Mouse (Mus musculus) CH12F3 (cell line): ENCODE data around the gene Sp7.
"Not testable (repeated sequence)": the region's sequence is repeated elsewhere in the genome, so short reads cannot be mapped to it uniquely, and the experiment has no call there.

Source experiments
- in situ Hi-C: fragments of 300-500 bp; cut with MboI; formaldehyde crosslinking; loops from 2 replicates; pipeline ENCODE4 v1.14.3; 2020; ENCODE audit warnings: low sequenced_read_pairs

The Sp7 gene

DNA sequence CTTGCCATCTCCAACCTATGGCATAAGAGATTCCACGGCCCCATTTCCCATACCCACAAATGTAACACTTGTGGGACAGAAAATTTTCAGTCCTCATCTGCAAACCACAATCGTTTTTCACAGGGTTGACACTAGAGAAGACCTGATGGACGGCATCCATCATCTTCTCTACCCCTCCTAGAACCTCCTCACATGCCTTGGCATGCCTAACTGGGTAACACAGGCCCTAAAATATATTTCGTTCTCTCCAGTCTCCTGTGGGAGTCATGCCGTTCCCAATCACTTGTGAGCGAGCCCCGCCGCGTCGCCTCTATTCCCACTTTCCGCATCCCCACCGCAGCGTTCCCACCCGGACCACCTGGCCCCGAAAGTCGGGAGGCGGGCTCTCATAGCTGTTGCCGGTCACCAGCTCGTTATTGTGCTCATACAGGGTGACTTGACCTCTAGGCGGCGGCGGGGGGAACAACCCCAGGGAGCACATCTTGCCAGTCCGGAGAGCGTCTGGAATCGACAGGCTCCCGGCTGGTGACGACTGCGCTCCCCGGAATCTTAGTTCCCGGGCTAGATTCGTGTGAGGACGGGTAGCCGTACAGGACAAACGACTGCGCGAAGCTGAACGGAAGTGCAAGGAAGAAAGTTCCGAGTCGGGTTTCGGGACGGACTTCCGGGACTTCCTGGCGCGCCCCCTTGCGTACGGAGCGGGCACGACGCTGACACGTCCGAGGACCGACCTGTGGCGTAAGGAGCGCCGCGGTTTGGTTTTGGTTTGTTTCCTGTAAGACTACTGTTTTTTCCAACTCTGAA is 16.6 kb downstream of the Sp7 start, which contains the start of gene Aaas:
TSS of gene Aaas (minus strand) at position 634 of the 804 bp plus-strand sequence.
- in situ Hi-C loops, result no loop called here

DNA sequence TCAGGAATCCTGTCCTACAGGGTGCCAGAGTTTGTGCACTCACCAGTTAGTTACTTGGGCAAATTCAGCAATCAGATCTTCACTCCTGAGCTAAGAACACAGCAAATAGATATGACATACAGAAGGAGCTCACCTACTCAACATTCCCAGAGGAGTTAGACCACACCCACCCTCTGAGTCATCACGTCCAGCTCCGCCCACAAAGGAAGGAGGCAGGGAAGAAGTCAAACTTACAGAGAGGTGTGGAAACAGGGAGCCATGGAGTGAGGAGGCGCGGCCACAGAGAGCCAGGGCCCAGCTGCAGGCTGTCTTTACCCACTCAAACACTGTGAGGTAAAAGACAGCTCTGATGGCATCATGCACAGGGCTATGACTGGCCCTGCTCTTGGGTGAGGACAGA is 20.5 kb downstream of the Sp7 start:
- in situ Hi-C loops, result no loop called here

DNA sequence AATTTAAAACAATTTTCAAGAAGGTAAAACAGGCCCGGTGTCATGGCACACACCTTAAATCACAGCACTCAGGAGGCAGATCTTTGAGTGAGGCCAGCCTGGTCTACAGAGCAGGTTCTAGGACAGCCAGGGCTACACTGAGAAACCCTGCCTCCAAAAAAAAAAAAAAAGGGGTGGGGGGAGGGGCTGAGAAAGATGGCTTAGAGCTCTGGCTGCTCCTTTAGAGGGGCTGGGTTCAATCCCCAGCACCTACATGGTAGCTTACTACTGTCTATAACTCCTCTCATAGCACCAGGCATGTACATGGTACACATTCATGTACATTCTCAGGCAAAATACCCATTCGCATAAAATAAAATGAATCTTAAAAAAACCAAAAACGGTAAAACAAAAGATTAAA is 22.5 kb downstream of the Sp7 start:
- in situ Hi-C loops, result no loop called here

DNA sequence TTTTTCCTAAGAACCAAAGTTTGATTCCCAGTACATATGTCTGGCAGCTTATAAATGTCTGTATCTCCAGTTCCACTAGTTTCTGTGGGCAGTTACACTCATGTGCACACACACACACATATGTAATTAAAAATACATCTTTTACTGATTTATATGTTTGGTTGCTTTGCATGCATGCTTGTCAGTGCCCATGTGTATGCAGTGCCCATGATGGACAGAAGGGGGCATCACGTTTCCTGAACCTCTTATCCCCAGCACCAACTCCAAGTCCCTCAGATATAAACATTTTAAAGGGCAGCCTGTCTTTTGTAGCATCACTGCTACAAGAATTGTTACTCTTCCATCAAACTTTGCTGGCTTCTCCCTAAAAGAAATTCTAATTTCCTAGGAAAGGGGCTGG is 25.4 kb downstream of the Sp7 start:
- in situ Hi-C loops, result no loop called here

DNA sequence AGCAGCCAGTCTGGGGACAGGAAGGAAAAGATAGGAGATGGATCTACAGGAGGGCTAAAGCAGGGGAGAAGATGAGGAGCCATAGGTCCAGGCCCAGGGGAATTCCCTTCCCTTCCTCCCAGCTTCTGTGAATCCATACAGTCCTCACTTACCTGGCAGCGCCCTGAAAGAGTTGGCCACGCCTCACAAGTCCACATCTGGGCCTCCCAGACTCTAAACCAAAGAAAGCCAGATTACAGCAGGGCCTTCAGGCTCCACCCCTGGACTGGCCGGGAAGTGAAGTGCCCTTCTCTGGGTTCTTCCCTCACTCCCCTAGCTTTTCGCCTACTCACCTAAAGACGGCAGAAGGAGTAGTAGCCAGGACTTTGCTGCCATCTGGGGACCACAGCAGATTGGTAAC is 27.4 kb downstream of the Sp7 start:
- in situ Hi-C loops, result no loop called here

DNA sequence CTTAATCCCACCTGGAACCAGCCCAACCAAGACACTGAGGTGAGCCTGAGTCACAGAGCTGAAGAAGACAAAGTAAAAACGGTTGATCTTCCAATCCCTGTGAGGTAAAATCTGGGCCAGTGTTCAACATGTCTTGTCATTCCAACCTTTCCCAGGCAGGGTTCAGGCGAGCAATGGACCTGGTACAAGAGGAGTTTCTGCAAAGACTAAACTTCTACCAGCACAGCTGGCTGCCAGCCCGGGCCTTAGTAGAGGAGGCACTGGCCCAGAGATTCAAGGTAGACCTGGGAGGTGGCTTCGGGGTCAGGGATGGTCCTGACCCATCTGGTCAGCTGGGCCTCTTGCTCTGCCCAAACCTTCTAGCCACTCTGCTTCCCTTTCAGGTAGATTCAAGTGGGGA is 30.0 kb downstream of the Sp7 start:
- in situ Hi-C loops, result no loop called here

DNA sequence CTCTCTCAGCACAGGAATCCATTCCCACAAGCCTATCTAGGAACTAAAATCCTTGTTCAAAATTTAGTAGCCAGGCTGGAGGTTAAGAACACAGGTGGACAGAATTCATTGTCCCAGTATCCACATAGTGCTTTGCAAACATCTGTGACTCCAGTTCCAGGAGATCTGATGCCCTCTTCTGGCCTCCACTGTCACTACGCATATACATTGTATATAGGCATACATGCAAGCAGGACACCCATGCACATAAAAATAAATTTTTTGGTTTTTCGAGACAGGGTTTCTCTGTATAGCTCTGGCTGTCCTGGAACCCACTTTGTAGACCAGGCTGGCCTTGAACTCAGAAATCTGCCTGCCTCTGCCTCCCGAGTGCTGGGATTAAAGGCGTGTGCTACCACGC is 31.1 kb downstream of the Sp7 start:
- in situ Hi-C loops, result not testable (repeated sequence)

DNA sequence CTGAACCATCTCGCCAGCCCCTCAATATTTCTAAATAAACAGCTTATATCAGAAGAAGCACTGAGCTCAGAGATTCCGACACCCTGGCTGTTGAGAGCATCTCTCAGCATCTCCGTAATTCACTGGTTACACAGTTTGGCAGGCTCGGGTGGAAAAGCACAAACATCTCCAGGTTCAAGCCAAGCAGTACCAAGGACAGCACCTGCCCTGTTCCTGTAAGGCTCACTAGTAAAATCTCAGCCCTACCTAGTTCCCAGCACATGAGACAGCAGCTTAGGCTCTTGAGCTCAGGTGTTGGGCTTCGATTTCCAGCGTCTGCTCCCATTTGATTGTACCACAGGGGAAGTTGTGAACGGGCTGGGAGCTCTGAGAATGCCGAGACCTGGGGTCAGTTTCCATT is 31.7 kb downstream of the Sp7 start:
- in situ Hi-C loops, result no loop called here

DNA sequence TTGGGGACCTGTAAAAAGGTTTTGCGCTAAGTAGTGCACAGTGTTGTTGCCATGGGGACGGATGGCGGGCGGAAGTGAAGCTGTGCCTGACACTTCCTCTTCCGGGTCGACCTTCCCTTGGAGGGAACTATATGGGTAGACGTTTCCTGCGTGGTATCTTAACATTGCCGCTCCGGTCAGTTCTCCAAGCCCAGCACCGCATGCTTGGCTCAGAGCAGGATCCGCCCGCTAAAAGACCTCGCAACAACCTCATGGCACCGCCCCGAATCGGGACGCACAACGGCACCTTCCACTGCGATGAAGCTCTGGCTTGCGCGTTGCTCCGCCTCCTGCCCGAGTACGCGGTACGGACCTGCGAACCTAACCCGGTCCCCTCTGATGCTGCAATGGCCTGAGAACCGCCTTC is 35.4 kb downstream of the Sp7 start, which contains the start of gene Myg1:
TSS of gene Myg1 (plus strand) at position 100 of the 406 bp plus-strand sequence.
- in situ Hi-C loops, result no loop called here

DNA sequence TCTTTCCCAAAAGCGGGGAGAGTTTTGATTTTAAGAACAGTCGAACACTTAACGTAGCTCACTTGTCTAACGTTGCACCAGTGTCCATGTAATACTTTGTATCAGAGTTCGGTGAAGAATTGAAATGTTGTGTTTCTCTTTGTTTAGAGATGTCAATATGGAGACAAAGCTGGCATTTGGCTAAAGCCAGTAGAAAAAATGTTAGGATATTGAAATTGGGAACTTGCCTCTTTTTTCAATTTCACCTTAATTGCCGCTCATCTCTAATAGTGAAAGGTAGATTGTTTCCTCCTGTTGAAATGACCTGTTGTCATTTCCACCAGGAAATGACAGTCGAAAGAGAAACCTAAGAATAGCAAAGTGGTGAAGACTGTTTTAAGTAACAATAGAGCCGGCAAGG is 40.1 kb downstream of the Sp7 start:
- in situ Hi-C loops, result no loop called here

DNA sequence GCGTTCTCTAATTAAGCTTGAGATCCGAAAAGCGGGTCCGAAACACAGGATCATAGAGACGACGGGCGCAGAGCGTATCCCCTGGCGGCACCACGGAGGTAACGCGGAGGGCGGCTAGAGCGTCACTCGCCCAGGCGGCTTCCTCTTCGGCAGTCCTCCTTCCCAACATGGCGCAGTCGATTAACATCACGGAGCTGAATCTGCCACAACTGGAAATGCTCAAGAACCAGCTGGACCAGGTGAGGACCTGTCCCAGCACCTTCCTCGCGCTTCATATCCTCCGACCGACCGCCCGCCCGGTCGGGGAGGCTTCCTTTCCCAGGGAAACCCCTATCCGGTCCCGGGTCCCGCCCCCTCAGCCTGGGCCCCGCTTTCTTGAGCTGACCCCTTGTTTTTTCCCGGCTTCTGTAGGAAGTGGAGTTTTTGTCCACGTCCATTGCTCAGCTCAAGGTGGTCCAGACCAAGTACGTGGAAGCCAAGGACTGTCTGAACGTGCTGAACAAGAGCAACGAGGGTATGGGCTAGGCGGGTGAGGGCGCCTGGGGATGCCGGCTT is 40.9 kb downstream of the Sp7 start, which contains the start of gene Pfdn5:
TSS of gene Pfdn5 (plus strand) at position 95 of the 555 bp plus-strand sequence.
- in situ Hi-C loops, result no loop called here

DNA sequence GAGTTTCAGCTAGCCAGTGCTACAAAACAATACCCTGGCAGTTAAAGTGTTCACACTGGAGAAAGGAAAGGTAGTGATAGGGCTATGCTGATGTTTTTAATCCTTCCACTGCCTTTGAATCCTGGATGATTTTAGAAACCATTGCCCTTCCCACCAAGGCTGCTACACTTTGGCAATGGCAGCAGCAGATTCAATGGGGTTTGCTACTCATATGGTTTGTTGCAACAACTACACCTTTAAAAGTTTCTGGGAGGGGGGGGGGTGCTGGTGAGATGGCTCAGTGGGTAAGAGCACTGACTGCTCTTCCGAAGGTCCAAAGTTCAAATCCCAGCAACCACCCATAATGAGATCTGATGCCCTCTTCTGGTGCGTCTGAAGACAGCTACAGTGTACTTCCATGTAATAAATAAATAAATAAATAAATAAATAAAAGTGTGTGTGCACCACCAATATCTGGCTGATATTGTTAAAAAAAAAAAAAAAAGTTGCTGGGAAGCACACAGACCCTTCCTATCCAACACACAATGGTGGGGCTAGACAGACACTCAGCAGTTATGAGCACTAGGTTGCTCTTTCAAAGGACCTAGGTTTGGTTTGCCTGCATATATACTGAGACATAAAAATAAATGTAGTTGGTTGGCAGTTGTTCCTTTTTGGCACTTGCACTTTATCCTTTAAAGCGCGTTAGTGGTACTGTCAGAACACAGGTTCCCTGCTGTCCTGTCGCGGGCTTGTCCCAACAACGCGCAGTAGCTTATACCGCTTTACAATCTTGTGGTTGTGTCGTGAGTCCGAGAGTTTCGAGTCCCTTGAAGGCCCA is 42.1 kb downstream of the Sp7 start:
- in situ Hi-C loops, result no loop called here

DNA sequence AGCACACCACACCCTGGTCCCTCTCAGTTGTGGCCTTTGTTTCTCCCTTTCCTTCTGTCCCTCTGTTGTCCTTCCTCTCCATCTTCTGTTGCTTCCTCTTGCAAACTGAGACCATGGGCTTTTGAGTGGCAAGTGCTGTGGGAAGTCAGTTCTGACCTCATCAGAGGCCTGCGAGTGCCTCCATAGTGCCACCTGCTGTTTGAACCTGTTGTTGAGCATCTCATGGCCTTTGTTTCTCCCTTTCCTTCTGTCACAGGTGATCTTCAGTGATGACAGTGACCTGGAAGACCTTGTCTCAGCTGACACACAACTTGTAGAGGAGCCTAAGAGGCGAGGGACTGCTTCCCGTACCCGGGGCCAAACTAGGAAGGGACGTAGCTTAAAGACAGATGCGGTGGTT is 50.7 kb downstream of the Sp7 start:
- in situ Hi-C loops, result no loop called here

DNA sequence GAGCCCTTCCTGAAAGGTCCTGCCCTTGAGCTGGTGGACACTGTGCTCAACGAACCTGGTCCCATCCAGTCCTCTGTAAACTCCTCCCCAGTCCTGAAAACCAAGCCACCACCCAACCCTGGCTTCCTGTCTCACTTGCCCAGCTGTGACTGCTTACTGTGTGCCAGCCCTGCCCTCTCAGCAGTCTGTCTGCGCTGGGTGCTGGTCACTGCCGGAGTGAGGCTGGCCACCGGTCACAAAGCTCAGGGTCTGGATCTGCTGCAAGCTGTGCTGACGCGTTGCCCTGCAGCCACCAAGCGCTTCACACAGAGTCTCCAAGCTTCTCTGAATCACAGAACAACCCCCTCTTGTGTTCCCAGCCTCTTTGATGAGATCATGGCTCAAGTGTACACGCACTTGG is 51.7 kb downstream of the Sp7 start:
- in situ Hi-C loops, result no loop called here

DNA sequence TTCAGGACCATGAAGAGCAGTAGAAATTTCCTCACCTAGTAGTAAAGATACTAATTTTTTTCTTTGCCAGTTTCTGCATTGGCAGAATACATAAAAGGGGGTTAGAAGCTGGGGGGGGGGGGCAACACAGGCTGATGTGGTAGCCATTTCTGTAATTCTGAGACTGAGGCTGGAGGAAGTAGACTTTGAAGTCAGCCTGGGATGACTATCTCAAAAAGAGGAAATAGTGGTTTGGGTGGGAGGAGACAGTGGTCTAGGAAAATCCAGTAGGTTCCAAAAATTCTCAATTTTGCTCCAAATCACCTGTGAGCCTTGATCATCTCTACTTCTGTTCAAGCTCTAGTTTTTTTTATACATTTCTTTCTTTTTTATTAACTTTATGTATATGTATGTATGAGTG is 55.5 kb downstream of the Sp7 start:
- in situ Hi-C loops, result no loop called here

DNA sequence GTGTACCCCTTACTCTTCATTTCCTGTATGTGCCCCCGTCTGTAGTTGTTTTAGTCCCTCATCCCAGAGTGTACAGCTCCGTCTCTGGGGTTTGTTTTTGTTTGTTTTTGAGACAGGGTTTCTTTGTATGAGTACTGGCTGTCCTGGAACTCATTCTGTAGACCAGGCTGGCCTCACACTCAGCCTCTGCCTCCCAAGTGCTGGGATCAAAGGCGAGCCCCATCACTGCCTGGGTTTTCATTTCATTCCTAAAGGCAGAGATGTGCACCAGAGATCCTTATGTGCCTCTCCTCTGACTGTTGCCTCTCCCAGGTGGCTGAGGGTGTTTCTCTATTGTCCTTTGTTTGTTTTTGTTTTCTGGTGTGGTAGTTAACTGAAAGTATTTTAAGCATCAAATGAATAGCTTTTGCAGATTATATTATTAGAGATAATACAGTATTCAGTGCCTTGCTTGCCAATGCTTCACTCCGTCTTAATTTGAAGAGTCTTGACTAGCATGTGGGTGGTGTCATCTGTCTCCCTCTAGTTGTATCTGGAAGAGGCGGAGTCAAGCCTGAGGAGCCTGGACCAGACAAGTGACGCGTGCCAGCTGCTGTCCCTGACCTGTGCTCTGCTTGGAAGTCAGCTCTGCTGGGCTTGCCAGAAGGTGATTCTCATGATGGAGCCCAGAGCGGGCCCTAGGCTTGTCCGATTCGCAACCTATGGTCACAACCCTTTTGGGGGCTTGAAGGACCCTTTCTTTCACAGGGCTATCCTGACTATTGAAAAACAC is 56.7 kb downstream of the Sp7 start:
- in situ Hi-C loops, result no loop called here

DNA sequence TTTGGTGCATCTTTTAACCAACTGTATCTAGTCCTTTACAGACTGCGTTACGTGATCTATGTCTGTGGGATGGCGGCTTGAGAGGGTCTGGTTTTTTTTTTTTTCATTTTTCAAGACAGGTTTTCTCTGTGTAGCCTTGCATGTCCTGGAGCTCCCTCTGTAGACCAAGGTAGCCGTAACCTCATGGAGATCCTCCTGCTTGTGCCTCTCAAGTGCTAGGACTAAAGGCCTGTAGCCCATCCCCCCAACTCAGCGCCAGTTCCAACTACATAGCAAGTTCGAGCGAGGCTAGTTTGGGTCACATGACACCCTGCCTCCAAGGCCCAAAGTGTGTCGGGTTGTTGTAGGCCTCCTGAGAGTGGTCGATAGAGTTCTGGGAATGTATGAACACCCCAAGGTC is 58.3 kb downstream of the Sp7 start:
- in situ Hi-C loops, result no loop called here
